Mouse (Mus musculus) heart, adult 10 weeks (tissue): ENCODE measurements around the gene Eif3g. TPM values are rescaled to one million over a fixed set of nuclear protein-coding genes. Genes with fewer than 3 reads are reported as not detected.

Experiments
- polyA plus RNA-seq: library from polyadenylated mRNA; stranded (reverse); fragments of 350-450 nt; fragmentation: Illumina TruSeq; extraction: RNeasy Lipid Tissue Mini Kit (QIAGEN cat#74804); gene quantifications from one replicate; pipeline ENCODE4 v1.2.3, GENCODE M21; 2014; ENCODE audit warnings: low read depth, low replicate concordance

Gene Eif3g
- 113 TPM for polyA plus RNA-seq

GRCm38 (mm10) chr9:20898511-20899073, at the start of gene Eif3g:
Gene Eif3g (minus strand): TSS chr9:20898623.

GRCm38 (mm10) chr9:20887704-20888385, 10.6 kb downstream of the Eif3g start, which contains the start of gene Ppan:
Gene Ppan (plus strand): TSS chr9:20888175.

GRCm38 (mm10) chr9:20879097-20879792, 19.2 kb downstream of the Eif3g start, which contains the start of gene Angptl6:
Gene Angptl6 (minus strand): TSS chr9:20879727.

GRCm38 (mm10) chr9:20868448-20869001, 29.9 kb downstream of the Eif3g start, which contains the start of gene A230050P20Rik:
Gene A230050P20Rik (plus strand): TSS chr9:20868642.

Other genes with a start within 250 kb of the Eif3g start
- 17.5 TPM for gene Pin1, start 246.5 kb downstream of the Eif3g start, polyA plus RNA-seq
- gene Olfm2, start 152.3 kb downstream of the Eif3g start, polyA plus RNA-seq: not detected
- 14.5 TPM for gene Col5a3, start 83.6 kb downstream of the Eif3g start, polyA plus RNA-seq
- gene Rdh8, start 80.1 kb downstream of the Eif3g start, polyA plus RNA-seq: not detected
- gene A230050P20Rik, start 30.0 kb downstream of the Eif3g start, polyA plus RNA-seq: 11.0 TPM
- 3.9 TPM for gene Angptl6, start 18.9 kb downstream of the Eif3g start, polyA plus RNA-seq
- 11.1 TPM for gene Ppan, start 10.4 kb downstream of the Eif3g start, polyA plus RNA-seq
- 9.2 TPM for gene Dnmt1, start 61.3 kb upstream of the Eif3g start, polyA plus RNA-seq
- 2.7 TPM for gene S1pr2, start 78.2 kb upstream of the Eif3g start, polyA plus RNA-seq
- gene Mrpl4, start 104.1 kb upstream of the Eif3g start, polyA plus RNA-seq: 123 TPM
- gene Icam1, start 117.4 kb upstream of the Eif3g start, polyA plus RNA-seq: 12.4 TPM
- 1.3 TPM for gene Icam4, start 130.8 kb upstream of the Eif3g start, polyA plus RNA-seq
- gene Icam5, start 133.4 kb upstream of the Eif3g start, polyA plus RNA-seq: not detected
- not detected for gene Zglp1, start 168.5 kb upstream of the Eif3g start, polyA plus RNA-seq
- 0.42 TPM for gene Gm49373, start 174.5 kb upstream of the Eif3g start, polyA plus RNA-seq
- 47.3 TPM for gene Fdx1l, start 175.0 kb upstream of the Eif3g start, polyA plus RNA-seq
- 0.97 TPM for gene Gm38431, start 193.4 kb upstream of the Eif3g start, polyA plus RNA-seq
- 23.3 TPM for gene Raver1, start 193.4 kb upstream of the Eif3g start, polyA plus RNA-seq
- 11.4 TPM for gene Tyk2, start 232.6 kb upstream of the Eif3g start, polyA plus RNA-seq